Mouse (Mus musculus): ENCODE results near the gene Vsig2.

Vsig2 gene

GRCm38 (mm10) chr9:37539170-37540025, at the start of gene Vsig2:
Vsig2 (plus strand) TSS chr9:37539255.
- no peak for DNase-seq

GRCm38 (mm10) chr9:37489446-37490120, 49.5 kb upstream of the Vsig2 start:
- peak; percentile 49 to 52 for DNase-seq

GRCm38 (mm10) chr9:37495761-37496160, 43.3 kb upstream of the Vsig2 start:
- DNase-seq, result no peak

- DNase-seq, result no peak
These were observed 42.7 kb upstream of the Vsig2 start for GRCm38 (mm10) chr9:37496325-37496724.

- no peak for DNase-seq
These were observed 38.9 kb upstream of the Vsig2 start for GRCm38 (mm10) chr9:37500201-37500600.

GRCm38 (mm10) chr9:37501170-37501569, 37.9 kb upstream of the Vsig2 start:
- DNase-seq, result no peak

- no peak for DNase-seq
These were observed 34.7 kb upstream of the Vsig2 start for GRCm38 (mm10) chr9:37504348-37504747.

- no peak for DNase-seq
These were observed 33.0 kb upstream of the Vsig2 start for GRCm38 (mm10) chr9:37506023-37506422.

- no peak for DNase-seq
These were observed 27.0 kb upstream of the Vsig2 start for GRCm38 (mm10) chr9:37512097-37512496.

- no peak for DNase-seq
These were observed 24.6 kb upstream of the Vsig2 start for GRCm38 (mm10) chr9:37514456-37514855.

GRCm38 (mm10) chr9:37517467-37517866, 21.6 kb upstream of the Vsig2 start:
- no peak for DNase-seq

GRCm38 (mm10) chr9:37518991-37519390, 20.1 kb upstream of the Vsig2 start:
- DNase-seq, result no peak

- no peak for DNase-seq
These were observed 19.1 kb upstream of the Vsig2 start for GRCm38 (mm10) chr9:37519995-37520394.

- no peak for DNase-seq
These were observed 13.6 kb upstream of the Vsig2 start for GRCm38 (mm10) chr9:37525461-37525860.

GRCm38 (mm10) chr9:37526443-37527395, 12.3 kb upstream of the Vsig2 start:
- DNase-seq, result peak; percentile 39 to 42

- peak; percentile 18 to 29 for DNase-seq
These were observed 11.4 kb upstream of the Vsig2 start, which contains the start of gene Esam for GRCm38 (mm10) chr9:37527396-37528224. Esam (plus strand) TSS chr9:37528078.

GRCm38 (mm10) chr9:37528225-37528970, 10.7 kb upstream of the Vsig2 start:
- DNase-seq, result no peak

GRCm38 (mm10) chr9:37530031-37530887, 8.8 kb upstream of the Vsig2 start:
- DNase-seq, result peak; percentile 60 to 67

- DNase-seq, result no peak
These were observed 8.0 kb upstream of the Vsig2 start for GRCm38 (mm10) chr9:37530888-37531705.

Data from B cell, adult 2 months (primary cell).